Mouse (Mus musculus) hindbrain, embryonic 12.5 days (tissue): ENCODE results near the gene Espn. TPM values are rescaled to one million over a fixed set of nuclear protein-coding genes. Genes with fewer than 3 reads are reported as not detected.
A peak's percentile ranks its signal among the peaks of the same experiment; 100 is the strongest.

Experiments used
- ATAC-seq: fragments of 200-750 bp; cut with Nextera tagmentation; 2 replicates; pipeline ENCODE4 v1.8.0; 2017; ENCODE audit warnings: moderate TSS enrichment; ENCODE audit not compliant: low FRiP score
- H3K27ac ChIP-seq: fragments of 300-500 bp; sonication (generic); 2 replicates; pipeline ENCODE4 v1.5.1; 2016; ENCODE audit warnings: mild to moderate bottlenecking
- H3K27me3 ChIP-seq: fragments of 300-500 bp; sonication (generic); 2 replicates; pipeline ENCODE4 v1.6.1; 2016; ENCODE audit warnings: mild to moderate bottlenecking
- H3K36me3 ChIP-seq: fragments of 300-500 bp; sonication (generic); 2 replicates; pipeline ENCODE4 v1.6.1; 2016; ENCODE audit warnings: mild to moderate bottlenecking
- H3K4me1 ChIP-seq: fragments of 300-500 bp; sonication (generic); 2 replicates; pipeline ENCODE4 v1.6.1; 2016
- H3K4me2 ChIP-seq: fragments of 300-500 bp; sonication (generic); replicated peaks from 2 replicates; pipeline ENCODE4 v1.6.1; 2016; ENCODE audit warnings: mild to moderate bottlenecking
- H3K4me3 ChIP-seq: fragments of 300-500 bp; sonication (generic); 2 replicates; pipeline ENCODE4 v1.5.1; 2016; ENCODE audit warnings: mild to moderate bottlenecking
- H3K9ac ChIP-seq: fragments of 300-500 bp; sonication (generic); 2 replicates; pipeline ENCODE4 v1.6.1; 2016; ENCODE audit warnings: mild to moderate bottlenecking, moderate library complexity
- H3K9me3 ChIP-seq: fragments of 300-500 bp; sonication (generic); replicated peaks from 2 replicates; pipeline ENCODE4 v1.6.1; 2016; ENCODE audit warnings: mild to moderate bottlenecking
- WGBS: fragments of 180-500 bp; shearing (Covaris S2); methylation state at CpG from one replicate; pipeline ENCODE4 v1.1.7; 2016; 5-methylcytosine and 5-hydroxymethylcytosine counted together
- polyA plus RNA-seq: library from polyadenylated mRNA; unstranded; fragments of >200 nt; fragmentation: Nextera tagmentation; extraction: Ambion mirVana; gene quantifications from 2 replicates; pipeline ENCODE4 v1.2.1, GENCODE M21; 2016

Espn gene
- polyA plus RNA-seq, 1 experiment from 2014 or later = 2.3 TPM

GRCm38 (mm10) chr4:152138497-152139260, 13.5 kb downstream of the Espn start:
- WGBS = 3% methylated on average over 50 of the region's 51 CpGs
- peak; percentile 69 for ATAC-seq

GRCm38 (mm10) chr4:152136876-152137250, 15.3 kb downstream of the Espn start:
- Histone ChIP-seq H3K9ac (no peak overlapping the region), H3K4me2 (no peak overlapping the region), H3K4me1 (peaks cover 22% of the 10 kb centered on the region), H3K36me3 (no peaks in the 10 kb centered on the region), H3K27me3 (peaks cover 82% of the 10 kb centered on the region), H3K9me3 (no peaks in the 10 kb centered on the region), H3K27ac (no peak overlapping the region), H3K4me3 (no peak overlapping the region)
- ATAC-seq = no peak
- WGBS = 90% methylated on average over 2 of the region's 2 CpGs

More at GRCm38 (mm10) chr4:152138497-152139260, 13.5 kb downstream of the Espn start:
- Histone ChIP-seq H3K4me1 (peaks cover 11% of the 10 kb centered on the region), H3K9me3 (no peaks in the 10 kb centered on the region), H3K27me3 (peaks cover 71% of the 10 kb centered on the region), H3K4me2 (peak overlapping the region; percentile 56), H3K27ac (no peak overlapping the region), H3K9ac (no peak overlapping the region), H3K36me3 (no peaks in the 10 kb centered on the region), H3K4me3 (peak overlapping the region; percentile 36)

GRCm38 (mm10) chr4:152136112-152136875, 15.9 kb downstream of the Espn start:
- Histone ChIP-seq H3K9ac (no peak overlapping the region), H3K27me3 (peaks cover 83% of the 10 kb centered on the region), H3K27ac (no peak overlapping the region), H3K4me3 (no peak overlapping the region), H3K36me3 (no peaks in the 10 kb centered on the region), H3K4me2 (no peak overlapping the region), H3K9me3 (no peaks in the 10 kb centered on the region), H3K4me1 (peaks cover 28% of the 10 kb centered on the region)
- ATAC-seq = no peak
- 25% methylated on average over 6 of the region's 6 CpGs for WGBS

- Histone ChIP-seq H3K27me3 (peaks cover 83% of the 10 kb centered on the region), H3K36me3 (no peaks in the 10 kb centered on the region), H3K9me3 (no peaks in the 10 kb centered on the region), H3K4me2 (no peak overlapping the region), H3K4me1 (peaks cover 37% of the 10 kb centered on the region), H3K27ac (no peak overlapping the region), H3K4me3 (no peak overlapping the region), H3K9ac (no peak overlapping the region)
- ATAC-seq = no peak
- WGBS = 83% methylated on average over 12 of the region's 12 CpGs
Observed at GRCm38 (mm10) chr4:152135363-152135762, 16.8 kb downstream of the Espn start.

- ATAC-seq = no peak
- Histone ChIP-seq H3K4me3 (no peak overlapping the region), H3K27me3 (peaks cover 86% of the 10 kb centered on the region), H3K4me1 (peaks cover 38% of the 10 kb centered on the region), H3K9ac (no peak overlapping the region), H3K9me3 (no peaks in the 10 kb centered on the region), H3K36me3 (no peaks in the 10 kb centered on the region), H3K27ac (no peak overlapping the region), H3K4me2 (no peak overlapping the region)
Observed at GRCm38 (mm10) chr4:152134507-152134906, 17.7 kb downstream of the Espn start.

- Histone ChIP-seq H3K36me3 (no peaks in the 10 kb centered on the region), H3K4me2 (no peak overlapping the region), H3K9ac (no peak overlapping the region), H3K4me1 (peaks cover 30% of the 10 kb centered on the region), H3K27ac (no peak overlapping the region), H3K9me3 (no peaks in the 10 kb centered on the region), H3K4me3 (no peak overlapping the region), H3K27me3 (peaks cover 88% of the 10 kb centered on the region)
- WGBS = 61% methylated on average over 5 of the region's 5 CpGs
- no peak for ATAC-seq
Observed at GRCm38 (mm10) chr4:152133213-152133612, 19.0 kb downstream of the Espn start.

- H3K36me3 ChIP-seq = no peaks in the 10 kb centered on the region
- peaks cover 30% of the 10 kb centered on the region for H3K4me1 ChIP-seq
- no peak for ATAC-seq
- no peak overlapping the region for H3K27ac ChIP-seq
- H3K27me3 ChIP-seq = peaks cover 90% of the 10 kb centered on the region
- 19% methylated on average over 10 of the region's 10 CpGs for WGBS
- H3K4me3 ChIP-seq = no peak overlapping the region
- H3K4me2 ChIP-seq = no peak overlapping the region
- H3K9ac ChIP-seq = no peak overlapping the region
- H3K9me3 ChIP-seq = no peaks in the 10 kb centered on the region
Observed at GRCm38 (mm10) chr4:152132772-152133169, 19.4 kb downstream of the Espn start.

- no peak for ATAC-seq
- H3K27ac ChIP-seq = no peak overlapping the region
- no peak overlapping the region for H3K9ac ChIP-seq
- H3K4me1 ChIP-seq = peaks cover 30% of the 10 kb centered on the region
- no peaks in the 10 kb centered on the region for H3K36me3 ChIP-seq
- H3K27me3 ChIP-seq = peaks cover 92% of the 10 kb centered on the region
- 4% methylated on average over 50 of the region's 50 CpGs for WGBS
- no peaks in the 10 kb centered on the region for H3K9me3 ChIP-seq
- peak overlapping the region; percentile 29 for H3K4me3 ChIP-seq
- H3K4me2 ChIP-seq = peak overlapping the region; percentile 54
Observed at GRCm38 (mm10) chr4:152131809-152132771, 20.1 kb downstream of the Espn start.

- peak; percentile 62 for ATAC-seq
- H3K36me3 ChIP-seq = no peaks in the 10 kb centered on the region
- H3K27ac ChIP-seq = no peak overlapping the region
- peaks cover 95% of the 10 kb centered on the region for H3K27me3 ChIP-seq
- peak overlapping the region; percentile 18 for H3K9ac ChIP-seq
- peak overlapping the region; percentile 54 for H3K4me2 ChIP-seq
- under 1% methylated on average over 77 of the region's 85 CpGs for WGBS
- peaks cover 35% of the 10 kb centered on the region for H3K4me1 ChIP-seq
- H3K4me3 ChIP-seq = peak overlapping the region; percentile 29
- H3K9me3 ChIP-seq = no peaks in the 10 kb centered on the region
Observed at GRCm38 (mm10) chr4:152130771-152131653, 21.2 kb downstream of the Espn start.

GRCm38 (mm10) chr4:152129395-152129930, 22.7 kb downstream of the Espn start:
- Histone ChIP-seq H3K27ac (no peak overlapping the region), H3K4me3 (no peak overlapping the region), H3K9me3 (no peaks in the 10 kb centered on the region), H3K9ac (no peak overlapping the region), H3K4me2 (no peak overlapping the region), H3K4me1 (peaks cover 42% of the 10 kb centered on the region), H3K36me3 (no peaks in the 10 kb centered on the region), H3K27me3 (peaks cover 100% of the 10 kb centered on the region)
- 19% methylated on average over 13 of the region's 13 CpGs for WGBS
- no peak for ATAC-seq

- 54% methylated on average over 5 of the region's 5 CpGs for WGBS
- no peak for ATAC-seq
- H3K4me3 ChIP-seq = no peak overlapping the region
- H3K4me1 ChIP-seq = peaks cover 42% of the 10 kb centered on the region
- no peaks in the 10 kb centered on the region for H3K9me3 ChIP-seq
- H3K27me3 ChIP-seq = peaks cover 100% of the 10 kb centered on the region
- H3K36me3 ChIP-seq = no peaks in the 10 kb centered on the region
- no peak overlapping the region for H3K27ac ChIP-seq
- H3K9ac ChIP-seq = no peak overlapping the region
- H3K4me2 ChIP-seq = no peak overlapping the region
Observed at GRCm38 (mm10) chr4:152128784-152129183, 23.4 kb downstream of the Espn start.
